Mouse (Mus musculus): Measurements from ENCODE around the gene Mettl26. TPM values are rescaled to one million over a fixed set of nuclear protein-coding genes. Genes with fewer than 3 reads are reported as not detected.

The Mettl26 gene
- polyA plus RNA-seq, 1 experiment from 2014 or later = 50.7 TPM

GRCm38 (mm10) chr17:25840519-25840918 lies 34.4 kb upstream of the Mettl26 start:
- TF ChIP-seq EP300 (IDR thresholded peaks at IDR 0.05) (no peak), CTCF (IDR thresholded peaks at IDR 0.05) (no peak)
- no peak for DNase-seq (ENCODE audit: low spot score)

GRCm38 (mm10) chr17:25841117-25841880 lies 33.6 kb upstream of the Mettl26 start, which contains the start of gene Gm20683:
Gene Gm20683, minus strand, starts transcription at chr17:25841763.
- ATAC-seq (no peak), DNase-seq (ENCODE audit: low spot score) (no peak)
- Histone ChIP-seq H3K27me3 (replicated peaks; ENCODE audit: insufficient read depth, low read length) (no peaks in the 10 kb centered on the region), H3K9me3 (ENCODE audit: low read length) (no peaks in the 10 kb centered on the region), H3K9ac (replicated peaks; ENCODE audit: low read depth) (no peak within 1 kb of the TSS), H3K4me1 (ENCODE audit: insufficient read depth, low read depth, low read length) (peaks cover 14% of the 10 kb centered on the region; the same call in 1 of the 2 replicates), H3K4me2 (replicated peaks; ENCODE audit: low read depth, low read length) (no peak within 1 kb of the TSS), H3K27ac (ENCODE audit: low read length) (no peak within 1 kb of the TSS), H3K36me3 (ENCODE audit: insufficient read depth, low read length) (peaks cover 13% of the 10 kb centered on the region; the same call in 1 of the 2 replicates), H3K4me3 (ENCODE audit: low read depth, low read length) (no peak within 1 kb of the TSS)
- WGBS = 93% methylated on average over 18 of the region's 22 CpGs
- no peak for TF ChIP-seq EP300 (IDR thresholded peaks at IDR 0.05)
- TF ChIP-seq CTCF (IDR thresholded peaks at IDR 0.05) = no peak

More at GRCm38 (mm10) chr17:25840519-25840918, 34.4 kb upstream of the Mettl26 start:
- no peaks in the 10 kb centered on the region for H3K9me3 ChIP-seq (ENCODE audit: low read length)
- 95% methylated on average over 6 of the region's 6 CpGs for WGBS
- H3K4me3 ChIP-seq (ENCODE audit: low read depth, low read length) = no peak overlapping the region
- no peak overlapping the region for H3K9ac ChIP-seq (replicated peaks; ENCODE audit: low read depth)
- H3K27me3 ChIP-seq (replicated peaks; ENCODE audit: insufficient read depth, low read length) = no peaks in the 10 kb centered on the region
- peaks cover 13% of the 10 kb centered on the region; the same call in 1 of the 2 replicates for H3K36me3 ChIP-seq (ENCODE audit: insufficient read depth, low read length)
- H3K4me2 ChIP-seq (replicated peaks; ENCODE audit: low read depth, low read length) = no peak overlapping the region
- no peak overlapping the region for H3K27ac ChIP-seq (ENCODE audit: low read length)
- ATAC-seq = no peak
- peaks cover 14% of the 10 kb centered on the region; the same call in 1 of the 2 replicates for H3K4me1 ChIP-seq (ENCODE audit: insufficient read depth, low read depth, low read length)

GRCm38 (mm10) chr17:25842509-25842908 lies 32.4 kb upstream of the Mettl26 start:
- Histone ChIP-seq H3K36me3 (ENCODE audit: insufficient read depth, low read length) (peaks cover 13% of the 10 kb centered on the region; the same call in 1 of the 2 replicates), H3K4me2 (replicated peaks; ENCODE audit: low read depth, low read length) (no peak overlapping the region), H3K9me3 (ENCODE audit: low read length) (no peaks in the 10 kb centered on the region), H3K4me3 (ENCODE audit: low read depth, low read length) (no peak overlapping the region), H3K9ac (replicated peaks; ENCODE audit: low read depth) (no peak overlapping the region), H3K27ac (ENCODE audit: low read length) (no peak overlapping the region), H3K4me1 (ENCODE audit: insufficient read depth, low read depth, low read length) (0 out of 2 replicates have a peak, but pooled peaks cover 4% of the 10 kb centered on the region), H3K27me3 (replicated peaks; ENCODE audit: insufficient read depth, low read length) (no peaks in the 10 kb centered on the region)
- 76% methylated on average over 3 of the region's 3 CpGs for WGBS
- ATAC-seq (no peak), DNase-seq (ENCODE audit: low spot score) (no peak)
- TF ChIP-seq EP300 (IDR thresholded peaks at IDR 0.05) (no peak), CTCF (IDR thresholded peaks at IDR 0.05) (no peak)

- 81% methylated on average over 4 of the region's 4 CpGs for WGBS
- ATAC-seq (no peak), DNase-seq (ENCODE audit: low spot score) (no peak)
- Histone ChIP-seq H3K4me3 (ENCODE audit: low read depth, low read length) (no peak overlapping the region), H3K36me3 (ENCODE audit: insufficient read depth, low read length) (peaks cover 13% of the 10 kb centered on the region; the same call in 1 of the 2 replicates), H3K27ac (ENCODE audit: low read length) (no peak overlapping the region), H3K27me3 (replicated peaks; ENCODE audit: insufficient read depth, low read length) (no peaks in the 10 kb centered on the region), H3K9ac (replicated peaks; ENCODE audit: low read depth) (no peak overlapping the region; the same call in 1 of the 2 replicates), H3K9me3 (ENCODE audit: low read length) (no peaks in the 10 kb centered on the region), H3K4me1 (ENCODE audit: insufficient read depth, low read depth, low read length) (0 out of 2 replicates have a peak, but pooled peaks cover 4% of the 10 kb centered on the region), H3K4me2 (replicated peaks; ENCODE audit: low read depth, low read length) (peak overlapping the region; percentile 89)
- TF ChIP-seq EP300 (IDR thresholded peaks at IDR 0.05) (no peak), CTCF (IDR thresholded peaks at IDR 0.05) (no peak)
Observed at GRCm38 (mm10) chr17:25843122-25843521, 31.8 kb upstream of the Mettl26 start.

GRCm38 (mm10) chr17:25843636-25844395 lies 31.1 kb upstream of the Mettl26 start:
- peak overlapping the region; percentile 63 for H3K9ac ChIP-seq (replicated peaks; ENCODE audit: low read depth)
- peak overlapping the region; percentile 81 for H3K27ac ChIP-seq (ENCODE audit: low read length)
- ATAC-seq (peak; percentile 42), DNase-seq (ENCODE audit: low spot score) (no peak)
- H3K4me3 ChIP-seq (ENCODE audit: low read depth, low read length) = peak overlapping the region; percentile 77
- no peak for TF ChIP-seq EP300 (IDR thresholded peaks at IDR 0.05)
- no peak for TF ChIP-seq CTCF (IDR thresholded peaks at IDR 0.05)
- H3K4me1 ChIP-seq (ENCODE audit: insufficient read depth, low read depth, low read length) = 0 out of 2 replicates have a peak, but pooled peaks cover 4% of the 10 kb centered on the region
- H3K36me3 ChIP-seq (ENCODE audit: insufficient read depth, low read length) = peaks cover 13% of the 10 kb centered on the region; the same call in 1 of the 2 replicates
- H3K4me2 ChIP-seq (replicated peaks; ENCODE audit: low read depth, low read length) = peak overlapping the region; percentile 89
- 2% methylated on average over 33 of the region's 38 CpGs for WGBS
- no peaks in the 10 kb centered on the region for H3K9me3 ChIP-seq (ENCODE audit: low read length)
- H3K27me3 ChIP-seq (replicated peaks; ENCODE audit: insufficient read depth, low read length) = no peaks in the 10 kb centered on the region

GRCm38 (mm10) chr17:25844396-25844901 lies 30.4 kb upstream of the Mettl26 start, which contains the start of gene Rhot2:
Gene Rhot2, minus strand, starts transcription at chr17:25844851.
- Histone ChIP-seq H3K4me1 (ENCODE audit: insufficient read depth, low read depth, low read length) (0 out of 2 replicates have a peak, but pooled peaks cover 4% of the 10 kb centered on the region), H3K4me3 (ENCODE audit: low read depth, low read length) (peak within 1 kb of the TSS; percentile 77), H3K9me3 (ENCODE audit: low read length) (no peaks in the 10 kb centered on the region), H3K9ac (replicated peaks; ENCODE audit: low read depth) (peak within 1 kb of the TSS; percentile 63), H3K27me3 (replicated peaks; ENCODE audit: insufficient read depth, low read length) (no peaks in the 10 kb centered on the region), H3K36me3 (ENCODE audit: insufficient read depth, low read length) (peaks cover 13% of the 10 kb centered on the region; the same call in 1 of the 2 replicates), H3K4me2 (replicated peaks; ENCODE audit: low read depth, low read length) (peak within 1 kb of the TSS; percentile 89), H3K27ac (ENCODE audit: low read length) (peak within 1 kb of the TSS; percentile 81)
- ATAC-seq (peak; percentile 99), DNase-seq (ENCODE audit: low spot score) (peak; percentile 98)
- WGBS = 3% methylated on average over 18 of the region's 21 CpGs
- TF ChIP-seq EP300 (IDR thresholded peaks at IDR 0.05) (no peak), CTCF (IDR thresholded peaks at IDR 0.05) (peak; percentile 81)

Measured in lung, postnatal 0 days (tissue).